Mouse (Mus musculus) brain, adult 10 weeks (tissue): Measurements from ENCODE around the gene Fam196a. TPM values are rescaled to one million over a fixed set of nuclear protein-coding genes. Genes with fewer than 3 reads are reported as not detected.

ENCODE experiments used
- polyA plus RNA-seq: library from polyadenylated mRNA; stranded (reverse); fragments of 350-450 nt; fragmentation: Illumina TruSeq; extraction: RNeasy Lipid Tissue Mini Kit (QIAGEN cat#74804); gene quantifications from one replicate; pipeline ENCODE4 v1.2.3, GENCODE M21; 2015; ENCODE audit warnings: low read depth, low replicate concordance

The Fam196a gene
- polyA plus RNA-seq: 6.6 TPM

GRCm38 (mm10) chr7:134937927-134938609, at the start of gene Fam196a:
TSS of gene Fam196a (minus strand) at chr7:134938430.

